Mouse (Mus musculus) spleen, adult 2 months (tissue): ENCODE data around the gene Stxbp6.

ENCODE experiments used
- CTCF ChIP-seq: fragments of 200-500 bp; IDR thresholded peaks from 2 replicates; pipeline ENCODE4 v1.5.1; 2011; ENCODE audit warnings: mild to moderate bottlenecking, inconsistent platforms; ENCODE audit not compliant: insufficient read depth, insufficient read length, insufficient replicate concordance; ENCODE audit errors: extremely low read depth
- POLR2A ChIP-seq: fragments of 200-500 bp; IDR thresholded peaks from 2 replicates; pipeline ENCODE4 v1.6.1; 2011; ENCODE audit warnings: low read depth, low read length, inconsistent platforms

- no peak for TF ChIP-seq CTCF
- TF ChIP-seq POLR2A, result no peak
Measured at GRCm38 (mm10) chr12:45056372-45056771, 18.1 kb downstream of the Stxbp6 start.
